Mouse (Mus musculus) hindbrain, embryonic 14.5 days (tissue): ENCODE results near the gene Celf2. TPM values are rescaled to one million over a fixed set of nuclear protein-coding genes. Genes with fewer than 3 reads are reported as not detected.

Experiments
- ATAC-seq: fragments of 200-750 bp; cut with Nextera tagmentation; 2 replicates; pipeline ENCODE4 v1.8.0; 2017; ENCODE audit warnings: moderate number of reproducible peaks, mild to moderate bottlenecking, moderate TSS enrichment, moderate library complexity; ENCODE audit not compliant: low FRiP score
- DNase-seq: peaks from one replicate; pipeline ENCODE4 v3.0.0-alpha.2; 2015; ENCODE audit warnings: low spot score
- H3K27ac ChIP-seq: fragments of 300-500 bp; sonication (generic); 2 replicates; pipeline ENCODE4 v1.5.1; 2014; ENCODE audit warnings: mild to moderate bottlenecking, moderate library complexity
- H3K27me3 ChIP-seq: fragments of 300-500 bp; sonication (generic); 2 replicates; pipeline ENCODE4 v1.6.1; 2014; ENCODE audit warnings: mild to moderate bottlenecking, low read length, mixed read lengths; ENCODE audit not compliant: control insufficient read depth, insufficient read depth
- H3K36me3 ChIP-seq: fragments of 300-500 bp; sonication (generic); replicated peaks from 2 replicates; pipeline ENCODE4 v1.6.1; 2014; ENCODE audit not compliant: control insufficient read depth, insufficient read depth
- H3K4me1 ChIP-seq: fragments of 300-500 bp; sonication (generic); replicated peaks from 2 replicates; pipeline ENCODE4 v1.6.1; 2014; ENCODE audit warnings: antibody characterized with exemption, low read length, mixed read lengths; ENCODE audit not compliant: control insufficient read depth, insufficient read depth
- H3K4me2 ChIP-seq: fragments of 300-500 bp; sonication (generic); replicated peaks from 2 replicates; pipeline ENCODE4 v1.6.1; 2014; ENCODE audit warnings: mild to moderate bottlenecking, moderate library complexity
- H3K4me3 ChIP-seq: fragments of 300-500 bp; sonication (generic); replicated peaks from 2 replicates; pipeline ENCODE4 v1.5.1; 2014; ENCODE audit warnings: mild to moderate bottlenecking, low read length
- H3K9ac ChIP-seq: fragments of 300-500 bp; sonication (generic); 2 replicates; pipeline ENCODE4 v1.6.1; 2014
- H3K9me3 ChIP-seq: fragments of 300-500 bp; sonication (generic); 2 replicates; pipeline ENCODE4 v1.6.1; 2016; ENCODE audit warnings: low read length; ENCODE audit not compliant: control insufficient read depth
- WGBS: fragments of 180-500 bp; shearing (Covaris S2); extraction: QIAGEN DNeasy Blood & Tissue Kit; methylation state at CpG from one replicate; pipeline ENCODE4 v1.1.7; 2014; 5-methylcytosine and 5-hydroxymethylcytosine counted together
- polyA plus RNA-seq: library from polyadenylated mRNA; unstranded; fragments of >200 nt; fragmentation: Nextera tagmentation; extraction: Ambion mirVana; gene quantifications from 2 replicates; pipeline ENCODE4 v1.2.1, GENCODE M21; 2014

Celf2 gene
- polyA plus RNA-seq, 1 experiment from 2014 or later = 131 TPM

GRCm38 (mm10) chr2:7073730-7074129 is 435.6 kb downstream of the Celf2 start:
- no peak overlapping the region for H3K4me3 ChIP-seq
- ATAC-seq = no peak
- WGBS = 81% methylated on average over 3 of the region's 3 CpGs
- H3K4me2 ChIP-seq = no peak overlapping the region
- no peak for DNase-seq
- no peaks in the 10 kb centered on the region for H3K4me1 ChIP-seq
- H3K36me3 ChIP-seq = no peaks in the 10 kb centered on the region
- no peak overlapping the region for H3K9ac ChIP-seq
- H3K9me3 ChIP-seq = peaks cover 19% of the 10 kb centered on the region
- H3K27me3 ChIP-seq = no peaks in the 10 kb centered on the region
- H3K27ac ChIP-seq = no peak overlapping the region

GRCm38 (mm10) chr2:7072344-7073265 is 436.8 kb downstream of the Celf2 start:
- H3K27me3 ChIP-seq = no peaks in the 10 kb centered on the region
- H3K36me3 ChIP-seq = no peaks in the 10 kb centered on the region
- DNase-seq = no peak
- WGBS = 87% methylated on average over 5 of the region's 5 CpGs
- no peak overlapping the region for H3K27ac ChIP-seq
- no peak overlapping the region for H3K4me2 ChIP-seq
- no peak overlapping the region for H3K4me3 ChIP-seq
- H3K4me1 ChIP-seq = no peaks in the 10 kb centered on the region
- H3K9ac ChIP-seq = no peak overlapping the region
- no peak for ATAC-seq
- peaks cover 18% of the 10 kb centered on the region for H3K9me3 ChIP-seq

DNA sequence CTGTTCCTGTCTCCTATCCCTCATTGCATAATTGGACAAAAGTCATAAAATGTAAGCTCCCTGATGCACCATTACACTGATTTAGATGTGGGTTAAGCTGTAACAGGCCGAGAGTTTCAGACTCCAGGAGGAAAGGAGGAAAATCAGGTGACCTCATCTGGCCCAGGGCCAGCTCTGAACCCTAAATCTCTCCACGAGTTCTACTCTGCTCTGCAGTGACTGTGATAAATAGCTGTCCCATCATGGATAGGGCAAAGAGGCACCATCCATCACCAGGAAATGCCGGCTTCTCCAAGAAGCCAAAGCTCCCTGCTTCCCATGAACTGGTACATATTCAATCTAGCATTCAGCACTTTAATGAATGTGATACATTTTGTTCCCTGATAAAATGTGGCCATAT is 439.9 kb downstream of the Celf2 start:
- 34% methylated on average over 3 of the region's 3 CpGs for WGBS
- DNase-seq = no peak

DNA sequence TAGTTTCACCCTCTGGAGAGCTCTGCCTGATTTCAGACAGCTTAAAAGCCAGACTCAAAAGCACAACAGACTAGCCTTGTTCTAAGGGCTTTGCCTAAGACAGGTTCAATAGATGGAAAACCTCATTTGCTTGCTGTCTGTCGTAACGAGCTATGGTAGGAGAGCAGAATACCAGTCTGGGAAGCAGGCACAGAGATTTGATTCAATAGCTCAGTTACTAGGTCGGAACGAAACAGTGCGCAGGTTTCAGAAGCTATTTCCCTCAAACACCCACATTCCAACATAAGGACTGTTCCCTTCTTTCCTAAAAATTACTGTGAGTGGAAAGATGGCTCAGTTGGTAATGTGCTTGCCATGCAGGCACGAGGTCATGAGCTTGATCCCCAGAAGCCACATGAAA is 441.1 kb downstream of the Celf2 start:
- no peak overlapping the region for H3K4me3 ChIP-seq
- H3K27me3 ChIP-seq = no peaks in the 10 kb centered on the region
- H3K36me3 ChIP-seq = no peaks in the 10 kb centered on the region
- 73% methylated on average over 6 of the region's 6 CpGs for WGBS
- H3K9me3 ChIP-seq = no peaks in the 10 kb centered on the region
- peaks cover 5% of the 10 kb centered on the region; the same call in 1 of the 2 replicates for H3K4me1 ChIP-seq
- no peak overlapping the region for H3K27ac ChIP-seq
- H3K4me2 ChIP-seq = no peak overlapping the region
- no peak overlapping the region for H3K9ac ChIP-seq
- ATAC-seq (no peak), DNase-seq (no peak)

More for the DNA sequence above, 439.9 kb downstream of the Celf2 start:
- H3K9ac ChIP-seq = no peak overlapping the region
- H3K4me1 ChIP-seq = no peaks in the 10 kb centered on the region
- H3K4me3 ChIP-seq = no peak overlapping the region
- H3K9me3 ChIP-seq = no peaks in the 10 kb centered on the region
- ATAC-seq = no peak
- no peak overlapping the region for H3K4me2 ChIP-seq
- no peaks in the 10 kb centered on the region for H3K36me3 ChIP-seq
- no peaks in the 10 kb centered on the region for H3K27me3 ChIP-seq
- no peak overlapping the region for H3K27ac ChIP-seq

DNA sequence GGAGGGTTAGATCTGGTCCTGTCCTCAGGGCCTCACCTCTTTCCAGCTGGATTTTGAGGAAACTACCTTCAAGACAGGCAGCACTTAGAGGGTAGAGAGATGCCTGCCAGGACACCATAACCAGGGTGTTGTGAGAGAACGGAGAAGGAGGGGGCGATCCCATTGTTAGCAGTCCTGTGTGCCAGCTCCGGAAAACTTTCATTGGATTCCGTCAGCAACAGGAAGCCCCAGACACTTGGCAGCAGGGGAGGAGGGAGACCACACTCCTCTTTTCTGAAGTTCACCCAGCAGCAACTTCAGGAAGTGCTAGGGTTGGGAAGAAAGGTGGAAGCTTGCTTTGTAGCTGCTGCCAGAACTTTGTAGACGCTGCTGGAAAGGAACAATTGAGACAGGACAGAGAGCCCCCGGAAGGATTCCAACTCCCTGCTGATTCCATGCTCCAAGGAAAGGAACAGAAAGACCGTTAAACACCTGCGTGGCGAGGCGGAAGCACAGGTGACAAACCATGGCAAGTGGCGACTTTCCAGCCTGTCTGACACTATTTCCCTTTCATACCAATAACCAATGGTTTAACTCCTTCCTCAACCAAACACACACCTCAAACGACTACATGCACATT is 445.7 kb downstream of the Celf2 start:
- ATAC-seq (no peak; the same call in 1 of the 2 replicates), DNase-seq (no peak)
- H3K27me3 ChIP-seq = no peaks in the 10 kb centered on the region
- H3K9me3 ChIP-seq = no peaks in the 10 kb centered on the region
- H3K27ac ChIP-seq = no peak overlapping the region
- H3K36me3 ChIP-seq = no peaks in the 10 kb centered on the region
- H3K4me2 ChIP-seq = peak overlapping the region; percentile 32; the same call in 1 of the 2 replicates
- H3K4me1 ChIP-seq = peaks cover 5% of the 10 kb centered on the region; the same call in 1 of the 2 replicates
- H3K4me3 ChIP-seq = no peak overlapping the region
- 20% methylated on average over 12 of the region's 12 CpGs for WGBS
- H3K9ac ChIP-seq = 0 out of 2 replicates have a peak overlapping the region, but pooled peaks have one; percentile 24

- H3K27ac ChIP-seq = no peak overlapping the region
- DNase-seq (no peak), ATAC-seq (no peak)
- no peaks in the 10 kb centered on the region for H3K27me3 ChIP-seq
- H3K4me3 ChIP-seq = no peak overlapping the region
- WGBS = 86% methylated on average over 7 of the region's 7 CpGs
- peaks cover 8% of the 10 kb centered on the region; the same call in 1 of the 2 replicates for H3K4me1 ChIP-seq
- no peak overlapping the region for H3K9ac ChIP-seq
- no peak overlapping the region for H3K4me2 ChIP-seq
- no peaks in the 10 kb centered on the region for H3K9me3 ChIP-seq
- H3K36me3 ChIP-seq = no peaks in the 10 kb centered on the region
Observed at GRCm38 (mm10) chr2:7060490-7061105, 448.8 kb downstream of the Celf2 start.

DNA sequence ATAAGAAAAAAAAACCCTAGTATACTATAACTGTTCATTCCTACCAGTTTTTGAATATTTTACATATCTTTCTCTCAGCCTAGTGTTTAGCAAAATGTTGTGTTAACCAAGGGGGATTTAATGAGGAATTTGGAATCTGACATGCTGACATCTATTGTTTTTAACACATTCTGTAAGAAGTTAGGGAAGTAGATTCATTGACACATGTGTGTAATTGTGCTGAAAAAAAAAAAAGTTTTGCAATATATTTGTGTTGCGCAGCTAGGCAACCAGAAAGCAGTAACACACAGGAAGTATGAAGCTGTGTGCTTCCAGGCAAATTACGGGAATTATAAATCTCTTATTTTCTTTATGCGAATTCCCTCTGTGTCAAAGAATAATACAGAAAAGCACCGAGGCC is 453.0 kb downstream of the Celf2 start:
- Histone ChIP-seq H3K4me2 (no peak overlapping the region), H3K9ac (no peak overlapping the region), H3K4me3 (no peak overlapping the region), H3K9me3 (no peaks in the 10 kb centered on the region), H3K27ac (no peak overlapping the region), H3K27me3 (no peaks in the 10 kb centered on the region), H3K36me3 (no peaks in the 10 kb centered on the region), H3K4me1 (0 out of 2 replicates have a peak, but pooled peaks cover 3% of the 10 kb centered on the region)
- 59% methylated on average over 4 of the region's 4 CpGs for WGBS
- DNase-seq (no peak), ATAC-seq (no peak)

GRCm38 (mm10) chr2:7055958-7056357 is 453.4 kb downstream of the Celf2 start:
- Histone ChIP-seq H3K27ac (no peak overlapping the region), H3K4me1 (0 out of 2 replicates have a peak, but pooled peaks cover 3% of the 10 kb centered on the region), H3K9ac (no peak overlapping the region), H3K4me2 (no peak overlapping the region), H3K4me3 (no peak overlapping the region), H3K36me3 (no peaks in the 10 kb centered on the region), H3K27me3 (no peaks in the 10 kb centered on the region), H3K9me3 (no peaks in the 10 kb centered on the region)
- ATAC-seq (peak; percentile 51; the same call in 1 of the 2 replicates), DNase-seq (no peak)
- WGBS = 46% methylated on average over 3 of the region's 3 CpGs

- Histone ChIP-seq H3K4me3 (no peak overlapping the region), H3K27ac (no peak overlapping the region), H3K9me3 (peaks cover 5% of the 10 kb centered on the region), H3K4me1 (peaks cover 5% of the 10 kb centered on the region; the same call in 1 of the 2 replicates), H3K4me2 (no peak overlapping the region), H3K27me3 (no peaks in the 10 kb centered on the region), H3K9ac (no peak overlapping the region), H3K36me3 (no peaks in the 10 kb centered on the region)
- WGBS = 98% methylated on average over 5 of the region's 5 CpGs
- DNase-seq (no peak), ATAC-seq (no peak)
Observed at GRCm38 (mm10) chr2:7051090-7051489, 458.3 kb downstream of the Celf2 start.
